Mouse (Mus musculus): ENCODE data around the gene Smim9.
"Not testable (repeated sequence)": the region's sequence is repeated elsewhere in the genome, so short reads cannot be mapped to it uniquely, and the experiment has no call there.

The Smim9 gene

DNA sequence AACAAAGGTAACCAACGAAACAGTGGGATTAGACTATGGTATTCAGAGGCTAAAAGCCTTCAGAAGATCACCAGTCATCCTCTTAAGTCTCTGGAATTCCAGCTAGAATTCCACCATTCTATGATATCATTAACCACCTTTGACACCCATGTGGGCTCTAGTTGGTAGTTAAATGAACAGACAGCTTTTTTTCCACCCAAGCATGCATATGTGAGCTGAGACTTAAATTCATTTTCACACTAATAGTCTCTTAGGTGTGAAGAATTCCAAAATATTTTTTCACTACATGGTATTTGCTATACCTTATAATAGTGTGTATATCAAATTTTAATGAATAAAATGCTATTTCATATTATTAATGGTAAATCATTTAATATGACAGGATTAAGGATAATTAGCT lies at the start of gene Smim9:
Smim9 (minus strand) TSS at position 101 of the 400 bp plus-strand sequence.
- DNase-seq (ENCODE audit: extremely low read depth, insufficient read length, low spot score), result no peak

DNA sequence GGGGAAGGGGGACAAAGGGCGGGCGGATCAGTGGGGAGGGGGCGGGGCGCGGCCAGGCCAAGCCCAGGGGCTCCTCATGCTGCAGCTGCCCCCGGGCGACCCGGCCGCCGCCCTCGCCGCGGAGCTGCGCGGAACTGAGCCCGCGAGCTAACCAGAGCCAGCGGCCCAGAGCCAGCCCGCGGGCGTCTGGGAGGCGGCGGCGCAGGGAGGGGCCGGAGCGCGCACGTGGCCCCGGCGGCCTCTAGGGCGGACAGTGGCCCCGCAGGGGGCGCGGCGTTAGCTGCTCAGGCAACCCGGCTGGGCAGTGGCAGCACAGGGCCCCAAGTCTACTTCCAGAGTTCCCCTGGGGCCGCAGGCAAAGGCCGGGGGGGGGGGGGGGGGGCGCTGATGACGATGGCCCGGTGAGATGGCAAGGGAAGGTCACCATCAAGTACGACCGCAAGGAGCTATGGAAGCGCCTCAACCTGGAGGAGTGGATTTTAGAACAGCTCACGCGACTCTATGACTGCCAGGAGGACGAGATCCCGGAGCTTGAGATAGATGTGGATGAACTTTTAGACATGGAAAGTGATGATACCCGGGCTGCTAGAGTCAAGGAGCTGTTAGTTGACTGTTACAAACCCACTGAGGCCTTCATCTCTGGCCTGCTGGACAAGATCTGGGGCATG lies 7.9 kb downstream of the Smim9 start:
- no peak for DNase-seq (ENCODE audit: extremely low read depth, insufficient read length, low spot score)

DNA sequence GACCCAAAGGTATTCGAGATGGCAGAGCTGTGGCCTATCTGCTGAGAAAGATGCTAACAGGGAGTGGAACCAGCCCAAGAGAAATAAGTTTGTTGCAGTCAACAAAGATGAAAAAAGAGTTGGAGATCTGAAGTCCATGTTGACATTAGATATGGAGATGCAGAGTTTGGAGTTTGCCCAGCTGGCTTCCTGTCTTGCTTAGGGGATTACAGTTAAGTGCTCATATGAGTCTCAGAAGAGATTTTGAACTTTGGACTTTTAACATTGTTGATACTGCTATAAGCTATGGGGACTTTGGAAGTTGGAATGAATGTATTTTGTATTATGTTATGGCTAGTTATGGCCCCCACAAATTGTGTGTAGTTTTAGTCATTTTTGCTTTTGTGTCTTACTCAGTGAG lies 11.3 kb downstream of the Smim9 start:
- DNase-seq (ENCODE audit: extremely low read depth, insufficient read length, low spot score), result no peak

DNA sequence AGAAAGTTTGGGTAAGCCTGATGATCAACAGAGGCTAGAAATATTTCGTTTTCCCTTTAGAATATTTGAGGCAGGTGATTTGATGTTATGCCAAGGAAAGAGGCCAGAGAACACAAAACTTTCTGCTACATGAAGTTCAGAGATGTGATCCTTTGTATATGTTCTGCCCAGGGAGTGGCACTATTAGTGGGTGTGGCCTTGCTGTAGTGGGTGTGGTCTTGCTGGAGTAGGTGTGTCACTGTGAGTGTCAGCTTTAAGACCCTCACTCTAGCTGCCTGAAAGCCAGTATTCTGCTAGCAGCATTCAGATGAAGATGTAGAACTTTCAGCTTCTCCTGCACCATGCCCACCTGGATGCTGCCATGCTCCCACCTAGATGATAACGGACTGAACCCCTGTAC lies 13.3 kb downstream of the Smim9 start:
- DNase-seq (ENCODE audit: extremely low read depth, insufficient read length, low spot score), result no peak

DNA sequence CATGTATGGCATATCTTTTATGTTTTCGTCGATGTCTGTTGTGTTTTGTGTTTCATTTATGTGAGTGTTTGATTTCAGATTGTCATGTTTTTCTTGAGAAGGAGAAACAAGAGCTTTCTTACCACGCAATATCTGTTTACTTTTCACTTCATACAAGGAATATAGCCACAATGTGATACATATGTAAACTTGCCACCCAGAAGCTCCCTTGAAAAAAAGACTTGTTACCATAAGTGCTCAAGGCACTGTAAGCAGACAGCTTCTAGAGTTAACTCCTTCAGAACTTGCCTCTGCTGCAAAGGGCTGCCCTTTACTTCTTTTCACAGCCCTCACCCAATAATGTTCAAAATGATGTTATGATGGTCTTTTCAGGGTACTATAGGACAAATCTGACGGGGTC lies 15.2 kb downstream of the Smim9 start:
- no peak for DNase-seq (ENCODE audit: extremely low read depth, insufficient read length, low spot score)

DNA sequence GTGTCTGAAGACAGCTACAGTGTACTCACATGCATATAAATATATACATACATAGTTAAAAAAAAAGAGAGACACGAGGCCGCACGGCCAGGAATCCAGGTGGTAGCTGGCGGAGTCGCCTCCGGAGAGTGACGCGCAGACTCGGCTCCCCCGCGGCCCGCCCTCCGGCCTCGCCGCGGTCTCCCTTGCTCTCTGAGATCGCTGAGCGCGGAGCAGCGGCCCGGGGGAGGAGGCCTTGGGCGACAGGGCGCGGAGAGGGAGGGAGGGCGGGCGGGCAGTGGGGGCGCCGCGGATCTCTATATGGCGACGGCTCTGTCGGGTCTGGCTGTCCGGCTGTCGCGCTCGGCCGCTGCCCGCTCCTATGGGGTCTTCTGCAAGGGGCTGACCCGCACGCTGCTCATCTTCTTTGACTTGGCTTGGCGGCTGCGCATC lies 20.4 kb downstream of the Smim9 start:
- not testable (repeated sequence) for DNase-seq (ENCODE audit: extremely low read depth, insufficient read length, low spot score)

DNA sequence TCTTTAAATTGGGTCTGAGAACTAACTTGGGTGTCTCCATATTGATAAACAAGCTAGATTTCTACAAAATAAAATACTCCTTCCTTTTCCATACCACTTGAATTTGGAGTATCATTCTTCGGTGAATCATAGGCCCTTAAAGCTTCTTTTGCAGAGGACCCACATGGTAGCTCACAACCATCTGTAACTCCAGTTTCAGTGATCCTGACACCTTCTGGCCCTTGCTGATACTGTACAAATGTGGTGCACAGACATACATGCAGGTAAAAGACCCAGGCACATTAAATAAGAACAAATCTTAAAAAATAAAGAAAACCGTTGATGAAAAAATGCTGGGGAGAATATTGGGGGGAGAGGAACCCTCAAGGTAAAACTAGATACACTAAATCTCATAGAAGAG lies 25.4 kb downstream of the Smim9 start:
- no peak for DNase-seq (ENCODE audit: extremely low read depth, insufficient read length, low spot score)

DNA sequence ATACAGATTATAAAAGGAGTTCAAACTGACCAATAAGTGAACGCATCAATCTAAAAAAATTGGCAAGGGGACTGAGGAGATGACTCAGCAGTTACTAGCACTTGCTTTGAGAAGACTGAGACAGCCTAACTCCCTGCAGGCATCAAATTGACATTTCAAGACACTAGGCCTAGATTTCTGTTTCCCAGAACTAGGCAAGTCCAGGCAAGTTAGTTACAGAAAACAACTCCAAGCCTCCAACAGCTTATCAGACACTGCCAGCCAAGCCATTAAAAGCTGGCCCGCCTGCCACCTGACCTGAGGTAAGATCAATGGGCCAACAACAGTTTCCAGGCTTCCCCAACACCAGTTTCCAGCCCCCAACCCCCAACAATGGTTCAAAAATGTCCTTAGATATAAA lies 25.8 kb downstream of the Smim9 start:
- peak; percentile 28 for DNase-seq (ENCODE audit: extremely low read depth, insufficient read length, low spot score)

DNA sequence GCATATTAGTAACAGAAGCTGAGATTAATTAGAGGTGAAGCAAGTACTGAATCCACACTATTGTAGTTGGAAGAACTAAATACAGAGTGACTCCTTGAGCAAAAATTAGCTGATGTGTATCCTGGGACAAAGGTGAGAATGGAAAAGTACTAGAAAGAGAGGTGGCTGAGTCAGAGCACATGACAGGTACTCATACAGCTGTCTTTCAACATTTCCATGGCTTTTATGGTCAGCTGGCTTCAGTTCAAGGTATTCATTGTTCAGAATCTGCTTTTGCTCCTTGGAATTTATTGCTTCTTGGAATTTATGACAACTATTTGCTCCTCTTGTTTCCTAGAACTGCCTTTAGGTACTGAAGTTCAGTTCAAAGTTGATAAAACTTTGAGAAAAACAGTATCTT lies 26.6 kb downstream of the Smim9 start:
- peak; percentile 26 for DNase-seq (ENCODE audit: extremely low read depth, insufficient read length, low spot score)

DNA sequence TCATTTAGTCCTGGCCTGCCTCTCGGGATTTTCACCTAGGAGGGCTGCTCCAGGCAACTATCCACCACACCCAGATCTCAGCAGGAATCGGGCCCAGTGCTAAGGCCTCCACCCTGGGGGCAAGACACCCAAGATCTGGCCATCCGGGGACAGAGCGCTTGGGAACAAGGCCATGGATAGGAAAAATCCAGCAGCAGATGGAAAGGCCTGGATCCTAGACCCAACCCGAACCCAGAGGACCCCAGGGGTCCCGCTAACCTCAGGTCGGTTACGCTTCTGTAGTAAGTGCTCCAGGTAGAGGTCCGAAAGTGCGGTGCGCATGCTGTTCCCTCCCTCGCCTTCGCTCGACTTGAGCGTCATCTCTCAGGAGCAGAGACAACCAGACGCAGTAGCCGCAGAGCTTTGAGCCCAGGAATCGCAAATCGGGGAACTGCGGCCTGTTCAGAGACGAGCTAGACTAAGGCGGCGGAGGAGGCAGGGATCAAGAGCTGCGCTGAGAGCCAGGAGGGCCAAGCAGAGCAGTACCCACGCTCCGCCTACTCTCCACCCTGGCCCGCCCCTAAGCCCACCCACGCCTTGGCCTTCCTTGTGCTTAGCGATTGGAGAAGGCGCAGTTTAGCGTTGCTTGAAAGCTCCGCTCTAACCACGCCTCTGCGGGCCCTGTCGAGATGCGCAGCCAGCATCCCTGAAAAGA lies 33.0 kb downstream of the Smim9 start, which contains the start of gene Mpp1:
Mpp1 (minus strand) TSS at position 550 of the 694 bp plus-strand sequence.
- peak; percentile 90 for DNase-seq (ENCODE audit: extremely low read depth, insufficient read length, low spot score)

DNA sequence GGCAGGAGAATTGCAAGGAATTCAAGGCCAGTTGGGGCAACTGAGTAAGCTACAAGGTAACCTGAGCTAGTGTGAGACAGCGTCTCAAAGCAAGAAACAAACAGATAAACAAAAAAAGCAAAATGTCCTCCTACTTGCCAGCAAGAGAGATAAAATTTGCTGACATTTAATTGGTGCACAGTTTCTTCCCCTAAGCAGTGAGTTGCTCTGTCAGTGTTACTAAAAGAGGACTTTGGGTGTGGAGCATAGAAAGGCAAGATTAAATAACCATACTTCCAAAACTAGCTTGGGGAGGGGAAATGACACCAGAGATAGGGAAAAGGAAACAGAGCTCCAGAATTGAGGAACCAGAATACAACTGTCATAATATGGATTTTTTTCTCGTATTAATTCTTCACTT lies 34.1 kb downstream of the Smim9 start:
- no peak for DNase-seq (ENCODE audit: extremely low read depth, insufficient read length, low spot score)

DNA sequence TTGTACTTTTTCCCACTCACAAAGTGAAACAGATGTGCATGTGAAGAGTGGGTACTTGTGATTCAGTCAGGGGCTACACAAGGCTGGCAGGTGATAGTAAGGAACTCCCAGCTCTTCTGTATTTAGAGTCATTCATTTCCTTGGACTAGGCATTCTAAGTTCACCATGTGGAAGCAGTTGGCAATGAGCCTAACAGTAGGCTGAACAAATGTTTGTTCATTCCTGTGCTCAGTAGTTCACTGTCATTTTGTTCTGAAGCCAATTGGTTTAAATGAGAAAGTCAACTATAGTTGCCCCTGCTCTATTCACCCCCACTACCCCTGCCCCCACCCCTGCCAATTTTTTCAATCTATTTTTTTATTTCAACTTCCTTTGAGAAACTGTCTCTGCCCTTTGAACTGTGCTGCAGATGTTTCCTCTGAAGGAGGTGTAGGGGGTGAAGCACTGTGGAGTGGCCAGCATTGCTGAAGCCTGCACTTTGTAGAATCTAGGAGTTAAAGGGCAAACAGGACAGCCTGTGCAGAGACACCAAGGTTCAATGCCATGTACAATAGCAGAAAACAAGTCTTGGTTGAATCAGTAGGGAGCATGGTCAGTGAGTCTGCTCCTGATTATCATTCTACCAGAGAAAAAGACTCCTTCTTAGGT lies 35.1 kb downstream of the Smim9 start:
- no peak for DNase-seq (ENCODE audit: extremely low read depth, insufficient read length, low spot score)

DNA sequence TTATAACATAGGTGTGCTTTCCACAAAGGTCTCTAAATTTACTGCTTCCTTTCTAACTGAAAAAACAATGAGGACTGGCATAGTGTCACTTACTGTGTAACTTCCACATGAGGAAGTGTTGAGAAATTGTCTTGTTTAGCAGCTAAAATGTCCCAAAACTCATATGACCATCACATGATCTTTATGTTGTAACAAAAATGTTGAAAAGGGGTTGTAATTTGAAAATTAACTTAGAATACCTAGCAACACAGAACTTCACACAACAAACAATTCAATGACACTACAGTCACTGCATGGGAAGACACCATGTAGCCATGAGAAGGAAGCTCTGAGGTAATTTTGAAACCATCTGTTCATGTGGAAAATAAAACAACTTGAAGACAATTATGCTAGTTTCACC lies 36.7 kb downstream of the Smim9 start:
- no peak for DNase-seq (ENCODE audit: extremely low read depth, insufficient read length, low spot score)

DNA sequence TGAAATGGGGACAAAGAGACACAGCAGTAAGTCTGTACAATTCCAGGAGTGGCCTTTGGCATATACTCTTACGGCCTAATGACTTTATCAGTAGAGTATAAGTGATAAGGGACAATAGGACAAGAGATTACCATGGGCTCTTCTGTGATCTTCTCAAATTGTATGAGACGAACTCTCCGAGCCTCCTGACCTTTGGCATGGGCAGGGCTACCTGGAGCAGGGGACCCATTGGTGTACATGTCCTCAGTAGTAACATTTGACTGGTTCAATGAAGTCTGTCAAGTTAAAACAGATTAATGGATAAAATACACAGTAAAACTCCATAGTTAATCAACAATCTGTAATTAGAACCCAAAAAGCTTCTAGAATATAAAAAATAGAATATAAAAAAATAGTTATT lies 38.0 kb downstream of the Smim9 start:
- no peak for DNase-seq (ENCODE audit: extremely low read depth, insufficient read length, low spot score)

DNA sequence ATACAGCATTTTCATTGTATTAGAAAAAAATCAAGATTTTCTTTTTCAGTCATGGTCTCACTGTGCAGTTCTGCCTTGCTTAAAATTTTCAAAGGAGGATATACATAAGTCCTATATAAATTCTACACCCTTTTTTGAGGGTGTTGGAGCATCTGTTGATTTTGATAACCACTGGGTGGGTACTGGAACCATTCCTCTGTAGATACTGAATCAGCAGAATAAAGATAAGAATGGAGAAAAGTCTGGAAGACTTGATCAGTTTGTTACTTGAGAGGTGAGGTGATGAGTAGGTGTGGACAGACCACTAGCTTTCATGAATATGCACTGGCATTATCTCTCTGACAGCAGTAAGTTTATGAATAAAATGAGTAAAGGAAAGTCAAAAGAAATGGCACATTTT lies 48.0 kb downstream of the Smim9 start:
- no peak for DNase-seq (ENCODE audit: extremely low read depth, insufficient read length, low spot score)

DNA sequence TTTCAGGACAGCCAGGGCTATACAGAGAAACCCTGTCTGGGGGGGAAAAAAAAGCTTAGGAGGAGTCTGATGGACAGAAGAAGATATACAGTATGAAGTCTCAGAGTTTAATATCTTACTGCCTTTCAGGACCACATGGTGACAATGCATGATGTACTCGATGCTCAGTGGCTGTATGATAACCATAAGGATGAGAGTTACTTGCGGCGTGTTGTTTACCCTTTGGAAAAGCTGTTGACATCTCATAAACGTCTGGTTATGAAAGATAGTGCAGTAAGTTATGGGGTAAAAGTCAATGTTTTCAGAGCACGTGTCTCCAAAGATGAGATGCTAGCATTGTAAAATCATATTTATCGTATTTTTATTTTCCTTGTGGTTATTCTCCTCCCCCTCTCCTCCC lies 61.3 kb downstream of the Smim9 start:
- no peak for DNase-seq (ENCODE audit: extremely low read depth, insufficient read length, low spot score)

DNA sequence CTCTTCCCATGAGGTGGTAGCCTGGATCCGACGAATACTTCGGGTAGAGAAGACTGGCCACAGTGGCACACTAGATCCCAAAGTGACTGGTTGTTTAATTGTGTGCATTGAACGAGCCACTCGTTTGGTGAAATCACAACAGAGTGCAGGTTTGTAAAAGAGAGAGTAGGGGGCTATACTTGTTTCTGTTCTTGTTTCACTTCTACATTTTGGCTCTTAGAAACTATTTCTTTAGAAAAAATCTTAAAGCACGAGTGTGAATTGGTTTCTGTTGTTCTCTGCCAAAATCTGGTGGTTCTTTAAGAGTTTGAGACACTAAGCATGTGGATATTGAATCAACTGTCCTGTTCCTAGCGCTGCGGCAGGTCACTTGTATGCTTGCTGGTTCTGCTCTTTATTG lies 64.8 kb downstream of the Smim9 start:
- DNase-seq (ENCODE audit: extremely low read depth, insufficient read length, low spot score), result no peak

DNA sequence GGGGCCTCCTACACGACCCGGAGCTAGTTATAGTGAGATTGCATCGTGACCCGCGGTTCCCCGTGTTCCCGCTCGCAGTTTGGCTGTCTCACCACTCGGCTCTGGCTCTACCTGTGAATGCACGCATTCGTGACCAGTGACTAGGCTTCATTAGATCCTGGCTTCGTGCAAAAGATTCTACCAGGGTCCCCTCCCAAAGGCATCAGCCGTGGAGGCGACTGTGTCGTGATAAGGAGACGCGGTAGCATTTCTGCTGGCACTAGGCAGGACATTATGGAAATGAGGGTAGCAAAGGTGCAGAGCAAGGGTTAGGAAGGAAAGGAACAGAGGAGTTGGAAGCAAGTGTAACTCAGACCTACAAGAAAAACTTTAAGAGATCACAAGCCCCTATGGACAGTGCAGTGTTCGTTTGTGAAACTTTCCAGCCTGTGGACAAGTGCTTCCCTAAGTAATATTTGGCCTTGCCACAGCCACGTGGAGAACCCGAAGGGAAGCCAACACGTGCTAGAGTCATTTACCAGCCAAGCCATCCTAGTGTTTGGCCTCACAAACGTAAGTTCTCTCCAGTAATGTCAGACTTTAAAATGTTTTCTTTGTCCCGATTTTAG lies 67.3 kb downstream of the Smim9 start:
- DNase-seq (ENCODE audit: extremely low read depth, insufficient read length, low spot score), result no peak

Measured in 3134 (cell line).